Mouse (Mus musculus): ENCODE measurements around the gene Iqca. TPM values are rescaled to one million over a fixed set of nuclear protein-coding genes. Genes with fewer than 3 reads are reported as not detected.

The Iqca gene
- total RNA-seq (2014; rRNA removed) (0.52 and 0.92 TPM in 2 replicates), polyA plus RNA-seq (2015; fragmentation: Nextera tagmentation; extraction: Ambion mirVana) (0.60 and 1.5 TPM in 2 replicates)

DNA sequence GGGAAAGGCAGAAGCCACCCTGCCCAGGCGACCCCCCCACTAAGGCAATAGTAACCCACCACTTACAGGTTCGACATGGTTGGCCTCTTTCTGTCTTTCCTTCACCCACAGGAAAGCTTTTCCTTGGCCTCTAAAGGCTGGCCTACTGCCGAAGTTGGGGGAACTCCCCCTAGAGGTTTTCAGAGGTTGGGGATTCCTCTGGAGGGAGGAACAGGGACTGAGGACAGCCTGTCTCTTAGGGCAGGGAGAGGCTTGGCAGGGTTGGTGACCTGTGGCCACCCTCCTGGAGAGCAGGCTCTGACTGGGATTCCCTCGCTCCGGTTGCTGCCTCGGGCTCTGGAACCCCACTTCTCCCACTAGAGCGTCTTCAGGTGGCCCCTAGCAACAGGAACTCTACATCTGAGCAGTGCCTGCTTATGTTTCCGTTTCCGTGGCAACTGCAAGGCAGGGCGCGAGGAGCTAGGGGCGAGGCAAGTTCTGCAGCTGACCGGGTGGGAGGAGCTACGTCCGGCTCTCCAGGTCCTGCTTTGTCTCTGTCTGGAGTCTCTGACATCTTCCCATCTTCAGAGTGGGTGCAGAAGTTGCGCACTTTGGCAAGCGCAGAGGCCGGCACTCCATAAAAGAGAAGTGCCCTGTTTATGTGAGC lies at the start of gene Iqca:
Iqca (minus strand) TSS at position 303 of the 646 bp plus-strand sequence.
- H3K27ac ChIP-seq (ENCODE audit: low read depth, low read length) = no peak within 1 kb of the TSS
- H3K9ac ChIP-seq = no peak within 1 kb of the TSS
- no peaks in the 10 kb centered on the region for H3K36me3 ChIP-seq (ENCODE audit: insufficient read depth)
- peak; percentile 81 for DNase-seq
- H3K9me3 ChIP-seq (ENCODE audit: low read length) = no peaks in the 10 kb centered on the region
- H3K4me2 ChIP-seq (ENCODE audit: low read depth) = peak within 1 kb of the TSS; percentile 45
- peak; percentile 52 for TF ChIP-seq CTCF (IDR thresholded peaks at IDR 0.05; ENCODE audit: low read depth)
- ATAC-seq = peak; percentile 97
- no peaks in the 10 kb centered on the region for H3K27me3 ChIP-seq (ENCODE audit: insufficient read depth, low read length)
- H3K4me1 ChIP-seq (ENCODE audit: insufficient read depth) = no peaks in the 10 kb centered on the region
- WGBS = 5% methylated on average over 18 of the region's 18 CpGs
- no peak within 1 kb of the TSS for H3K4me3 ChIP-seq (ENCODE audit: low read depth, low read length)

DNA sequence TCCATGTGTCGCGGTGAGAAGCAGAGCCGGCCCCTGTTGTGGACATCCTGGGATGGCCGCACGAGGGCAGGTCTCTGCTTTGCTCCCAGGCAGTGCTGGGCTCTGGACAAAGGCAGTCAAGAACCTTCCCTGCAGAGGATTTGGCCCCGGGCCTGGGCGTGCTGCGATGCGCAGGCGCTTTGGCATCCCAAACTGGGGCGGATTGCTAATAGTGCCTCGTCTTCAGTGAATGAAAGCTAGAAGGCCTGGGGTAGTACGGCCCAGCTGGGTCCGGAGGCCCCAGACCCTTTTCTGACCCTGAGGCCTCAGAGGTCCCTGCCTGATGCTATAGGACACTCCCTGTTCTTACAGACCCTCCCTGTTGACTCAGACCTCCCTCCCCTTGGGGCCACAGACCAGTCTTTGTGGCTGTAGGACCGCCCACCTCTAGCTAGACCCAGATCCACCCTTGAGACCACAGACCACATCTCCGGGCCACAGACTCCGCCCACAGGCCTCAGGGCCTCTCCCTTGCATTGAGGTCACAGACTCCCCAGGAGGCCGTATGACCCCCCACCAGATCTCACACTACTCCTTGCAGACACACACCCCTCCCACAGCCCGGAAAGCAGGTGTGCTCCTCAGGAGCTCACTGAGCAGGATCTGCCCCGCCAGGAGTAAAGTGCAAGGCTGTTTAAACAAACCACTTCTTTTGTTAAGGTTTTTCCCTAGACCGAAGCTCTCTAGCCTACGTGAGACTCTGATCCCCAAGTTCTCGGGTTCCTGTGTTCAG lies 49.2 kb upstream of the Iqca start:
- H3K27ac ChIP-seq (ENCODE audit: low read depth, low read length) = 0 out of 2 replicates have a peak overlapping the region, but pooled peaks have one; percentile 35
- H3K4me2 ChIP-seq (ENCODE audit: low read depth) = peak overlapping the region; percentile 0; the same call in 1 of the 2 replicates
- no peak overlapping the region for H3K9ac ChIP-seq
- peak; percentile 50 for ATAC-seq
- no peaks in the 10 kb centered on the region for H3K9me3 ChIP-seq (ENCODE audit: low read length)
- peak; percentile 51 for DNase-seq
- no peak overlapping the region for H3K4me3 ChIP-seq (ENCODE audit: low read depth, low read length)
- peak; percentile 32 for TF ChIP-seq CTCF (IDR thresholded peaks at IDR 0.05; ENCODE audit: low read depth)
- H3K36me3 ChIP-seq (ENCODE audit: insufficient read depth) = no peaks in the 10 kb centered on the region
- peaks cover 12% of the 10 kb centered on the region; the same call in 1 of the 2 replicates for H3K4me1 ChIP-seq (ENCODE audit: insufficient read depth)
- WGBS = 11% methylated on average over 23 of the region's 23 CpGs
- H3K27me3 ChIP-seq (ENCODE audit: insufficient read depth, low read length) = peaks cover 9% of the 10 kb centered on the region; the same call in 1 of the 2 replicates

DNA sequence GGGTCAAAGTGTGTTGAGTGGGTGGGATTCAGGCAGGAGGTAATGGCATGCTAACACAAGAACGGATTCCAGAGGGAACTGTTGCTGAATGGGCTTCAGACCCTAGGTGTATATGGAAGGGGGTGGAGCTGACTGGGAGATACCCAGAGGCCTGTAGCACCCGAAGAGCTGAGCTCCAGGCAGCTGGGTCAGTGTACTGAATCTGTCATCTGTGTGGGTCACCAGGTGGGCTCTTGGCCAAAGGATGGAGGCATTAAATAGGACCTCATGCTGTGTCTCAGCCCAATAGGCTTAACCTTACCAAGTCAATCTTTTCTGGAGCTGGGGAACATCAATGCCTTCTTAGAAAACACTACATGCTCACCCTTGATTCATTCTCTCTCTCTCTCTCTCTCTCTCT lies 48.5 kb upstream of the Iqca start:
- no peak overlapping the region for H3K27ac ChIP-seq (ENCODE audit: low read depth, low read length)
- H3K9me3 ChIP-seq (ENCODE audit: low read length) = no peaks in the 10 kb centered on the region
- WGBS = 64% methylated on average over 2 of the region's 2 CpGs
- H3K27me3 ChIP-seq (ENCODE audit: insufficient read depth, low read length) = peaks cover 9% of the 10 kb centered on the region; the same call in 1 of the 2 replicates
- no peak for TF ChIP-seq CTCF (IDR thresholded peaks at IDR 0.05; ENCODE audit: low read depth)
- peaks cover 12% of the 10 kb centered on the region; the same call in 1 of the 2 replicates for H3K4me1 ChIP-seq (ENCODE audit: insufficient read depth)
- H3K9ac ChIP-seq = no peak overlapping the region
- no peak for DNase-seq
- no peaks in the 10 kb centered on the region for H3K36me3 ChIP-seq (ENCODE audit: insufficient read depth)
- H3K4me2 ChIP-seq (ENCODE audit: low read depth) = no peak overlapping the region
- no peak for ATAC-seq
- no peak overlapping the region for H3K4me3 ChIP-seq (ENCODE audit: low read depth, low read length)

DNA sequence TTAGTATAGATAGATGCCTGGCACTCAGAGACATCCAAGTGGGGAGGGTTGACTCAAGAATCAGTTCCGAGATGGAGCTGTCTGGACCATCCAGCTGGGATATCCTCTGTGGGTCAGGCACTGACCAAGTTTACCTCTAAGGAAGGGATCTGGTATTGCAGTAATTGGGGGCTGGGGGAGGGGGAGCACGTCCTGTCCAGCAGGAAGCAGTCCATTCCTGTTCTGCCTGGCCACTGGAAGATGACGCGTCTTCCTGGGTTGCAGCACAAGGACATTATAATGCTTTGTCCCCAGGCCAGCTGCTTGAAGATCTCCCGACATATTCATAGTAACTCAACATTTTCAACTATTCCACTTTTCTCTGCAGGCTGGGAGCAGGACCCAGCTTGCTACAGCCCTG lies 48.0 kb upstream of the Iqca start:
- TF ChIP-seq CTCF (IDR thresholded peaks at IDR 0.05; ENCODE audit: low read depth) = no peak
- Histone ChIP-seq H3K4me2 (ENCODE audit: low read depth) (no peak overlapping the region), H3K4me3 (ENCODE audit: low read depth, low read length) (no peak overlapping the region), H3K9me3 (ENCODE audit: low read length) (no peaks in the 10 kb centered on the region), H3K36me3 (ENCODE audit: insufficient read depth) (no peaks in the 10 kb centered on the region), H3K4me1 (ENCODE audit: insufficient read depth) (peaks cover 12% of the 10 kb centered on the region; the same call in 1 of the 2 replicates), H3K27me3 (ENCODE audit: insufficient read depth, low read length) (peaks cover 9% of the 10 kb centered on the region; the same call in 1 of the 2 replicates), H3K9ac (no peak overlapping the region), H3K27ac (ENCODE audit: low read depth, low read length) (no peak overlapping the region)
- WGBS = 85% methylated on average over 5 of the region's 5 CpGs
- DNase-seq = no peak
- no peak for ATAC-seq

DNA sequence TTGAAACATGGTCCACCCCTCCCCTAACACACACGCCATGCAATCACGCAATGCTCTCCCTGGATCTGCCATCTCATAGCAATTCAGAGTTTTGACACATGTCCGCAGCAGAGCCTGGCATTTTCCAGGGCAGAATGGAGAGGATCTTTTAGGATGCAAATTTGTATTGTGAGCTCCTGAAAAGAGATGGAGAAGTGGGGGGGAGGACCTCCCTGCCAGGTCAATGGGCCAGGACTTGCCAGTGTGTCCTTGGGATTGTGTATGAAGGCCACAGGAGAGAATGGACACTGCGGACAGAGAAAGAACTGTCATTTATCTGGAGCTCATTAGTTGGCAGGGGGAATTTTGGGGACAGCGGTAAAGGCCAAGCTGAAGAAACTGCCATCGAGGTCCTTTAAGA lies 35.8 kb upstream of the Iqca start:
- WGBS = 36% methylated on average over 6 of the region's 6 CpGs
- H3K36me3 ChIP-seq (ENCODE audit: insufficient read depth) = no peaks in the 10 kb centered on the region
- ATAC-seq = no peak
- no peak overlapping the region for H3K27ac ChIP-seq (ENCODE audit: low read depth, low read length)
- H3K4me2 ChIP-seq (ENCODE audit: low read depth) = no peak overlapping the region
- H3K4me3 ChIP-seq (ENCODE audit: low read depth, low read length) = no peak overlapping the region
- H3K9me3 ChIP-seq (ENCODE audit: low read length) = no peaks in the 10 kb centered on the region
- no peak overlapping the region for H3K9ac ChIP-seq
- DNase-seq = no peak
- no peaks in the 10 kb centered on the region for H3K27me3 ChIP-seq (ENCODE audit: insufficient read depth, low read length)
- 0 out of 2 replicates have a peak, but pooled peaks cover 3% of the 10 kb centered on the region for H3K4me1 ChIP-seq (ENCODE audit: insufficient read depth)
- TF ChIP-seq CTCF (IDR thresholded peaks at IDR 0.05; ENCODE audit: low read depth) = no peak

DNA sequence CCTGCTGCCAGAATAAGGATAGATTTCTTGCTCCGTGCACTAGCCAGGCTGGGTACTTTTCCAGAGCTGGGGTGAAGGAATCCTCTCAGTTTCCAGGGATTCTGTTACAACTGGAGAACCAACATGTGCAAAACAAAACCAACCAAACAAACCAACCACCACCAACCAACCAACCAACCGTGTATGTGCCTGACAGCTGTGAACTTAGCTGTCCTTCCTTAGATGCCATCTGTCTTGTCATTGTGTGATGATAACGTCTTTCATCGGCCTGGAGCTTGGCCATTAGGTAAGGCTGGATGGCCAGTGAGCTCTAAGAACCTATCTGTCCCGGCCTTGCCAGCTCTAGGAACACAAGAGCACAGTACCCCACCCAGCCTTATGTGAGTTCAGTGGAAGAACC lies 33.7 kb upstream of the Iqca start:
- Histone ChIP-seq H3K27me3 (ENCODE audit: insufficient read depth, low read length) (no peaks in the 10 kb centered on the region), H3K36me3 (ENCODE audit: insufficient read depth) (no peaks in the 10 kb centered on the region), H3K4me1 (ENCODE audit: insufficient read depth) (0 out of 2 replicates have a peak, but pooled peaks cover 3% of the 10 kb centered on the region), H3K9ac (no peak overlapping the region), H3K4me3 (ENCODE audit: low read depth, low read length) (no peak overlapping the region), H3K27ac (ENCODE audit: low read depth, low read length) (no peak overlapping the region), H3K4me2 (ENCODE audit: low read depth) (no peak overlapping the region), H3K9me3 (ENCODE audit: low read length) (no peaks in the 10 kb centered on the region)
- TF ChIP-seq CTCF (IDR thresholded peaks at IDR 0.05; ENCODE audit: low read depth) = no peak
- no peak for ATAC-seq
- WGBS = 96% methylated on average over 5 of the region's 5 CpGs
- DNase-seq = no peak

DNA sequence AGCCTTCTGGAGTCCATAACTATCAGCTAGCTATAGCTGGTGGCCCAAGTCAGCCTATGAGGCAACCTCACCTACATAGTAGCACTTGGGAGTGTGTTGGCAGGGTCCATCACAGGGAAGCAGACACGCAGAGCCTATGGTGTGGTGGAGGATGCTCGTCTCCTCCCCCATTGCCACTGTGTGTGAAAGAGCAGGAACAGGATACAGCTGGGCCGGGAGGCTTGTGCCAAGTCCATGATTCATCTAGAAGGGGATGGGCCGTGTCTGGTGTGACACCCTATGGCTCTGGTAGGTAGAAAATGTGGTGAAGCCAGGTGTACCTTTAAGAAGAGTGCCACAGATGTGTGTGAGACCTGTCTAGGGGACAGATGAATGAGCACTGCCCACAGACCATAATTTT lies 33.0 kb upstream of the Iqca start:
- no peaks in the 10 kb centered on the region for H3K27me3 ChIP-seq (ENCODE audit: insufficient read depth, low read length)
- no peak overlapping the region for H3K9ac ChIP-seq
- H3K36me3 ChIP-seq (ENCODE audit: insufficient read depth) = no peaks in the 10 kb centered on the region
- 88% methylated on average over 4 of the region's 4 CpGs for WGBS
- no peak for TF ChIP-seq CTCF (IDR thresholded peaks at IDR 0.05; ENCODE audit: low read depth)
- ATAC-seq (no peak), DNase-seq (no peak)
- H3K4me2 ChIP-seq (ENCODE audit: low read depth) = no peak overlapping the region
- no peaks in the 10 kb centered on the region for H3K9me3 ChIP-seq (ENCODE audit: low read length)
- H3K4me3 ChIP-seq (ENCODE audit: low read depth, low read length) = no peak overlapping the region
- H3K4me1 ChIP-seq (ENCODE audit: insufficient read depth) = 0 out of 2 replicates have a peak, but pooled peaks cover 3% of the 10 kb centered on the region
- H3K27ac ChIP-seq (ENCODE audit: low read depth, low read length) = no peak overlapping the region
